Mouse (Mus musculus) ZHBTc4 (cell line): Measurements from ENCODE around the gene Chaf1b.

ENCODE experiments used
- DNase-seq: peaks from one replicate; pipeline ENCODE4 v3.0.0-alpha.2; 2011; ENCODE audit warnings: low read depth, low spot score

Chaf1b gene

DNA sequence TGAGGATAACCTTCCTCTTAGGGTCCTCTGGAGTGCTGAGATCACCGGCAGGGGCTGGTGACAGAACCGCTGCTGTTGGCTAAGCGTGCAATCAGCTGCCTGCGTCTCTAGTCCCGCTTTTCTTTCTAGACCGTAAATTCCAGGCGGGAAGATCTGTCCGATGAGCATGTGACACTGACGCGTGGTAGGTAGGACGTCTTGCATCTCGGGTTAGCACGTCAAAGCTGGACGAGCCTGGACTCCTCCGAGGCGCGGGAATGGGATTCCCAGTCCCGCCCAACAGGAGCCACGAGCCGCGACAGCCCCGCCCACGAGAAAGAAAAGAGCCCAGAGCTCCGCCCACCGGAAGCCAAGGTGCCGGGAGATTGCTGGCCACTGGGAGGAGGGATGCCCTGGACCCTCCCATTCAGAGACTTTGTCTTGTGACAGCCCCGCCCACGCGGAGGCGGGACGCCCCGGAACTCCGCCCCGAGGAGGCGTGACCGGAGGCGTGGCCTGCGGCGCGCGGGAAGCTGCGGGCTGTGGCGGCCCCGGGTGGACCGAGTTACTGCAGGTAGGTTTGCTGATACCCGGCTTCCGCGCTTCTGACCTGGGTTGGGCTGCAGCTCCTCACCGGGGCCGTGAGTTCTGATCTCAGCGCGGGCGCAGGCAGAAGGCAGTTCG is at the start of gene Chaf1b:
Gene Chaf1b, plus strand, starts transcription at position 479 of the 663 bp plus-strand sequence.
- peak; percentile 99 for DNase-seq

DNA sequence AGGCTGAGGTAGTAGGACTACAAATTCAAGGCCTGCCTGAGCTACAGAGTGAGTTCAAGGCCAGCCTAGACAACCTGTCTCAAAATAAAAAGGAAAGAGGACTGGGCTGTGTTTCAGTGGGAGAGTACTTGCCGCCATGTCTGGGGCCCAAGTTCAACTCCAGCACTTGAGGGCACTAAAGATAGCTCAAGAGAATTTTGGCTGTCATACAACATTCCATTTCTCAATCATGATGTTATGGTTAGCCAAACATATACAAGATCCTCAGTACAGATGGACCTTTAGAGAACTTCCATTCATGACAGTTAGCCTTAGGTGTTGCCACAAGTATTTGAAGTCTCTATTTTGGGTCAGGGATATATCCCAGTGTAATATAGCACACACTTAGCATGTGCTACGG is 49.6 kb upstream of the Chaf1b start:
- no peak for DNase-seq

DNA sequence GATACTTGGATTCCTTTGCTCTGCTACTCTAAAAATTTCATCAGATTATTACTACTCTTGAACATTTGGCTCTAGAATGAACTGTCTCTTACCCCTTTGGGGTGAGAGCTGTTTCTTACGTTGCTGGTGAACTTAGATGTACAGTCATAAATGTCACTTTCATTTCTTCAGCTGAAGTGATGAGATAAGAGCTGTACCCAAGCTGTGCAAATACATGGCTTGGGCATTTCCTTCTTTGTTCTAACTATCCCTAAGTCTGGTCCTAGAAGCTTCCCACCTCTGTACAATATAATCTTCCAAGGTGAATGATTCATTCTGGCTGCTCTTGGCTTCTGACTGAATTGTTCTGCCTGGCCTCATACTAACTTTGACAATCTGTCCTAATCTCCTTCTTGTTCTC is 44.7 kb upstream of the Chaf1b start:
- DNase-seq, result no peak

DNA sequence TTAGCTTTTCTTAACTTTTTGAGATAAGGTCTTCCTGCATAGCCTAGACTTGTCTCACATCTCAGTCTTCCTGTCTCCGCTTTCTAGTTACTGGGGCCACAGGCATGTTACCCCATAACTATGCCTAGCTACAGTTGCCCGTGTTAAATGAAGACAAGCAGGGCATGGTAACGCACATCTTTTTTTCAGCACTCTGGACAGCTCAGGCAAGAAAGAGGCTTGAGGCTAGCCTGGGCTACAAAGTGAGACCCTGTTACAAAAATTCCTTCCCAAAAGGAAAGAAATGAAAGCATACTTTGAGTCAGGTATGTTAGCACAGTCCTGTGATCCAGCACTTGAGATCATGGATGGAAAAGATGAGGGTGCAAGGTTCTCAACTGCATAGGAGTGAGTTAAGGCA is 33.2 kb upstream of the Chaf1b start:
- peak; percentile 26 for DNase-seq

DNA sequence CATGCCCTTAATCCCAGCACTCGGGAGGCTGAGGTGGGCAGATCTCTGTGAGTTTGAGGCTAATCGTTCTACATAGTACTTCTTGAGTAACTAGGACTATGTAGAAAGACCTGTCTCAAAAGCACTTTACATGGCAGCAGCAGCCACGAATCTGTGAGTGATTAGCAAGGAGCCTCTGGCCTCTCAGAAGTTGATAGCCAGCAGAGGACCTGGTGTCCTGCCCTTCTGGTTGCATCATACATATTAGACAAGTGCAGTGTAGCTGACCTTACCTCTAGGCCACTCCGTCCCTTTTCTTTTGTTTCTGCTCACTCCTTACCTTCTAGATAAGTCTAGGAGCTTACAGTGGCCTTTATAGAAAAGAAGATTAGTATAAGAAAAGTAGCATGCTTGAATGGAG is 23.7 kb upstream of the Chaf1b start:
- DNase-seq, result no peak

DNA sequence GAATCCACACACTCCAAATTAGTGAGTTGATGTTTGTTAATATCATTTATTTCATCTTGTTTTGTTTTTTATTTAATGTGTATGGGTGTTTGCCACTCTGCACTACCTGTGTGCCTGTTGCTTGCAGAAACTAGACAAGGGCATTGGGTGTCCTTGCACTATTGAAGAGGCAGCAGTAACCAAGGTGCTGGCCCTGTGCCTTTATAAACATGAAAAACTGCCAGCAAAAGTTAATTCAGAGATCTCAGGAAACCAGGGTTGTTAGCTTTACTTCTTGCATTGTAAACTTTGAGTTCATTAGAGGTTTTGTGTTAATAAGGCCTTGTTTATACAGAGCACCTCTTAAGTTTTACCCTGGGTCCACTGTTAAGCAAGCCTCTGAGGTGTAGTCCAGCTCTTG is 23.0 kb upstream of the Chaf1b start:
- no peak for DNase-seq

DNA sequence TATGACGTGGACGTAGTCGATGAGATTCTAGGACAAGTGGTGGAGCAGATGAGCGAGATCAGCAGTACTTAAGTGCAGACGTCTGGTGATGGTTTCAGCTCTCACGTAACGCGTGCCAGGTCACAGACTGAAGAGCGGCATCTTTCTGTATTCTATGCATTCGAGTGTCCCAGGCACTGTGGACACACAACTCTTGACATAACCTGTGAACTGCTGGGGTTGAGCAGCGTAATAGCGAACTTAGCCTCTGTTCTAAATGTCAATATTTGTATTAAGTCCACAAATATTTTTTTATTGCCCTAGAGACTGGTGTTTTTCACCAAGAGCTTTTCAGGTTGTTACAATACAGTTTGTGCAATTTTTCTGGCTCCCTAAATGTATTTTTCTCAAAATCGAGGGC is 8.9 kb upstream of the Chaf1b start:
- DNase-seq, result no peak

DNA sequence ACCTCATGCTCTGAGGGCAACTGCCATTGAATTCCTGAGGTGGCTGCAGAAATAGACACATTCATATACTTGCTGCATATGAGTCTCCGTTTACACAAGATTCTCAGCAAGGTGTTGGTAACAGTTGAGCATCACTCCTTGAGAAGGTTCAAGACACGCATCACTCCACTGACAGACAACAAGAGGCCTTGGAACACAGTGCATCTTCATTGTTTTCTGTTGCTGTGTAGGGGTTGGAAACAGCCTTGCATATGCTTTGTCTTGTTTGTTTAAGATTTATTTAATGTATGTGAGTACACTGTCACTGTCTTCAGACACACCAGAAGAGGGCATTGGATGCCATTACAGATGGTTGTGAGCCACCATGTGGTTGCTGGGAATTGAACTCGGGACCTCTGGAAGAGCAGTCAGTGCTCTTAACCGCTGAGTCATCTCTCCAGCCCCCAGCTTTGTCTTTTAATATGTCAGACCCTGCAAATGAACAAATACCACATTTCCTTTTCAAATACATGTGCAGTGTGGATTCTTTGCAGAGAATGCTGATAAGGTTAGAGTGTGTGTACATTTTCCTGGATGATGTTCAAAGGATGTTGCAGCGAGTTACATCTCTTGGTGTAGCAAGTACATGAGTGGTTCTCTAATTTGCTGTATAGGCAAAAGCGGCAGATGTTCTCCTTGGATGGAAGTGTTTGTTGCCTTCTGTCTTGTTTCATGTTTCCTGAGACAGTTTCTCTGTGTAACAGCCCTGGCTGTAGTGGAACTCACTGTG is 5.9 kb upstream of the Chaf1b start:
- DNase-seq, result no peak

DNA sequence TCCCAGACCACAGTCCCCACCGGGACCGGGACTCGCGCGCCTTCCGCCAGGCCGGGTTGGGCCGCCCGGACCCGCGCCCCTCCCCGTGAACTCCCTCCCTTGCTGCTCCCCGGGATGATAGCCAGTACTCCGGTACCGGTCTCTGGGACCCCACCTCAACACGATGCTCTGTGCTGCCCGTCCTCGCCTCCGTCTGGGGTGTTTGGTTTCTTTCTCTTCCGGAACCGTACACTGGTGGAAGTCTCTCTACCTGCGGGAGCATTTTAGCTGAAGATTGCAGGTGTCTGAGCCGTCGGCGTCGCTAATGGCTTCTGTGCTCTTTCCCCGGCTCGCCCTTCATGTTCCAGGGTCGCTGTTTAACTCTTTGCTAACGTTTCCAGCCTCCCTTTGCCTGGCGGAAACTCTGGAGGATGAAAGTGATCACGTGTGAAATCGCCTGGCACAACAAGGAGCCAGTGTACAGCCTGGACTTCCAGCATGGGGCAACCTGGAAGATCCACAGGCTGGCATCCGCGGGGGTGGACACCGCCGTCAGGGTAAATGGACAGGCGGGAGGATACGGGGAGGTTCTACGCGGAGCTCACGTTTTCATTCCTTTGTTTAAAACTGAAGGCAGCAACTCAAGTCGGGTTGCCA is 503 bp downstream of the Chaf1b start:
- peak; percentile 50 for DNase-seq

DNA sequence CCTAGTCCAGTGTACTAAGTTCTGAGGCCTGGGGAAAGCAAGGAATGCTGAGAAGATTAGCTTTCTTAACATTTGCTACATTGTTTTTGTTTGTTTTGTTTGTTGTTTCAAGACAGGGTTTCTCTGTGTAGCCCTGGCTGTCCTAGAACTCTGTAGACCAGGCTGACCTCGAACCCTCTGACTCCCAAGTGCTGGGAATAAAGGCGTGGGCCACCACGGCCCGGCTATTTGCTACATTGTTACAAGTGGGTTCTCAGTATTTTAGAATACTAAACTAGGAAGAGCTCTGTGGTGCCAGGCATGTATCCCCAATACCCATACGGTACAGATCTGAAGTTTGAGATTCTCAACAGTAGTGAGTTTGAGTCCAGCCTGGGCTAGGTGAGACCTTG is 1.0 kb downstream of the Chaf1b start:
- DNase-seq, result no peak

DNA sequence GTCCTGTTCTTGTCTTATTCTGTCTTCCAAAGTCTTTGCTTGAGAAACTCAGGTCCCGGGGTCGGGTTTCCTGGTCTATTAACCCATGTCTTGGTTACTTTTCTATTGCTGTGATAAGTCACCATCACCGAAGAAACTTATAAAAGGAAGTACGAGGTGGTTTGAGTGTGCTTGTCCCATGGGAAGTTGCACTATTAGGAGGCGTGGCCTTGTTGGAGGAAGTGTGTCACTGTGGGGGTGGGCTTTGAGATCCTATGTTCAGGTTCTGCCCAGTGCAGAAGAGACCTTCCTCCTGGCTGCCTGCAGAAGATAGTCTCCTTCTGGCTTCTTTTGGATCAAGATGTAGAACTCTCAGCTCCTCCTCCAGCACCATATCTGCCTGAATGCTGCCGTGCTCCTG is 4.8 kb downstream of the Chaf1b start:
- DNase-seq, result no peak

DNA sequence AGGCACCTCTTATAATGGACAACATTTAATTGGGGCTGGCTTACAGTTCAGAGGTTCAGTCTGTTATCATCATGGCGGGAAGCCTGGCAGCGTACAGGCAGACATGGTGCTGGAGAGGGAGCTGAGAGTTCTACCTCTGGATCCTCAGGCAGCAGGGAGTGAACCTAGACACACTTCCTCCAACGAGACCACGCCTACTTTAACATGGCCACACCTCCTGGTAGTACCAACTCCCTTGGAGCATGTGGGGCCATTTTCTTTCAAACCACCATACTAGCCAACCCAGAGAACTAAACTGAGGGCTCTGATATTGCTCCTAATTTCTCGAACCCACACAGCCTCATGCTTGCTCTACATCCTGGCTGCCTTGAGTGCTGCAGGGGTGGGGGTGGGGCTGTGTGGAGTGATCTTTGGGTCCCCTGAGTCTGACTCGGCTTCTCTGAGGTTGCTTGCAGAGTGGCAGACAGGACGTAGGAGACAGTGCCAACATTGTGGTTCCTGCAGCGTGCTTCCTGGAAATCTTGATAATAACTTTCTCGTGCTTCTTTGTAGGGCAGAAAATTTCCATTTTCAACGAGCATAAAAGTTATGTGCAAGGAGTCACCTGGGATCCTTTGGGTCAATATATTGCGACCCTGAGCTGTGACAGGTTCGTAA is 7.4 kb downstream of the Chaf1b start:
- DNase-seq, result peak; percentile 89

DNA sequence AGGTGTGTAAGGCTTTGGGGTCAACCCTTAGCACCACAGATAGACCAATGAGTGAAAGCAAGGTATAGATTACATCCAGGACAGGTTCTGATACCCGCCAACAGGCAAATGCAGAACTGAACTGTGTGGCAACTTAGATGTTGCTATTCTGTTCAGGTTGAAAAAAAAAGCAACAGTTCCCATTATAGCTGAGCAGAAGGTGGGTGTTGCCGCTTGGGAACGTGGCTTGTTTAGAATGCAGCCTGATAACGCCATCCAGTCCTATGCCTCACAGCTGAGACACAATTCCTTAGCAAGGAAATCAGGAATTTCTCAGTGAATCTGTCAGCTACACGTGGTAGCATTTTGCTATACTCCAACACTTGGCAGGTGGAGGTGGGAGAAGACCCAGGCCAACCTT is 9.6 kb downstream of the Chaf1b start:
- DNase-seq, result no peak

DNA sequence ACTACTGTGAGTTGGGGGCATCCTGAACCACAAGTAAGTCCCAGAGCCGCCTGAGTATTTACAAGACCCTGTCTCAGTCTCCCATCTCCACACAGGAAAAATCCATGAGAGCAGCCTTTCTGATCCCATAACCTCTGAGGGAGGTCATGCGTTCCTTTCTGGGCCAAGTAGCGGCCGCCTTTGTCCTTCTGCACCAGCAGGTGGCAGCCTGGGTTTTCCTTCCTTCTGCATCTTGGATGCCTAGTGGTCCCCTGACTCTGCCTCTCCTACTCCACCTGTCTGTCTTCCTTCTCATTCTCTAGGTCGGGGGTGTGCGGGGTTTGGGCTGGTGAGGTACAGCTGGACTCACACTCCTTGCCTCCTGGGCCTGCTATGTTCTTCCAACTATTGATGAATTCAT is 19.3 kb downstream of the Chaf1b start:
- peak; percentile 76 for DNase-seq

DNA sequence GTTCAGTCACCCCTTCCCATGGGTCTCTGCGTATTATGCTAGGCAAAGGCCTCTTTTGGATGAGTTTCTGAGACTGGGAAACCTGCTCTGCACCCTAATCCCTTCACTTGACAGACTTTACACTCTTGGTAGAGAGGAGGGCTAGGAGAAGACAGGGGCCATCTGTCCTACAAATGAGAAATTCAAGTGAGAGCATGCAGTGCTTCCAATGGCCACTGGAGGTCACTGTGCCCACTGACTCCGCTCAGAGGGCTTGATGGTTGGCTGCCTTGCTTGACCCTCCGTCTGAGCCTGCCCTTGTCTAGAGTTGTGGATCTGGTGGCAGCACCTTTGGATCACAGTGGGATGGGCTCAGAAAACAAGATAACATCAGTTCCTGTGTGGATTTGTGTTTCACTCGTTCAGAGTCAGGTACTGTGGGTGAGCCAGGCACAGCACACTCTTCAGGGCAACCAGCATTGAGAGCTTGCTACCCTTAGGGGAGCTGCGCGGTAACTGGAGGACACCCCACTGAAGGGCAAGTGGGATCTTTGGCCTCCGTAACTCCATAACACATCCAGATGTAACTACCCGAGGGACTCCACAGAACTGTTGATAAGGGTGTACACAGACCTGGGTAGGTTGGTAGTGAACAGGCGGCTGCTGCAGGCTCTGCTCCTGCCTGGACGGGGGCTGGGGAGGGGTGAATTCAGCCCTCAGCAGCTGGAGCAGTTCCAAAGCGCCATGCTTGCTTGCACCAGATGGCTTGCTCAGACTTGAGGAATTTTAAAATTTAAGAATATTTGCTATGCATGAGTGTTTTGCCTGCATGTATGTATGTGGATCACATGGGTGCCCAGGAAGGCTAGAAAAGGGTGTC is 22.7 kb downstream of the Chaf1b start:
- peak; percentile 90 for DNase-seq

DNA sequence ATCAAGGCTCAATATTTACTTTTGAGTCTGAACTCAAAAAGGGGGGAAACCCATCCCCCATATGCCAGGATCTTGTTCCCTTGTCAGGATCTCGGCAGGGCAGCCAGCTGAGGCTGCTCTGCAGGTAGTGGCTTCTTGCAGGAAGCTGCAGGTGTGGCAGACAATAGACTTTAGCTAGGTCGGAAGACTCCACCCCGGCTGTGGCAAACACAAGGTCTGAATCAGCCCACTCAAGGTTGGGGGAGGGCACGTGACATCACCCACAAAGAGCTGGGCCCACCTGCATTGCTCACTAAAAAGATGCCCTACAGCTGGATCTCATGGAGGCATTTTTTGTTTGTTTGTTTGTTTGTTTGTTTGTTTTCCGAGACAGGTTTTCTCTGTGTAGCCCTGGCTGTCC is 24.1 kb downstream of the Chaf1b start:
- peak; percentile 58 for DNase-seq

DNA sequence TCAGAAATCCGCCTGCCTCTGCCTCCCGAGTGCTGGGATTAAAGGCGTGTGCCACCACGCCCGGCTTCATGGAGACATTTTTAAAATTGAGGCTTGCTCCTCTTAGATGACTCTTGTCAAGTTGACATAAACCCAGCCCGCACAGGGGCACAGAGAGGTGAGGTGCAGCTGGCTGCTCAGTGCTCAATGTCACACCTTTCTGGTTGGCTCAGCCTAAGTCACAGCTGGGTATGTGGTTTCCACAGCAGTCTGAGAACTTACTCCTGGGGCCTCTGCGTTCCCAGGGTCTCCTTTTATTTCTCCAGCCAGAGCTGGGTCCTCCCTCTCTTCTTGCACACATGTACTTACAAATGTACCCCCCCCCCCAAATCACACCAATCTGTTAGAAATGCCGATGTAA is 24.5 kb downstream of the Chaf1b start:
- peak; percentile 39 for DNase-seq

DNA sequence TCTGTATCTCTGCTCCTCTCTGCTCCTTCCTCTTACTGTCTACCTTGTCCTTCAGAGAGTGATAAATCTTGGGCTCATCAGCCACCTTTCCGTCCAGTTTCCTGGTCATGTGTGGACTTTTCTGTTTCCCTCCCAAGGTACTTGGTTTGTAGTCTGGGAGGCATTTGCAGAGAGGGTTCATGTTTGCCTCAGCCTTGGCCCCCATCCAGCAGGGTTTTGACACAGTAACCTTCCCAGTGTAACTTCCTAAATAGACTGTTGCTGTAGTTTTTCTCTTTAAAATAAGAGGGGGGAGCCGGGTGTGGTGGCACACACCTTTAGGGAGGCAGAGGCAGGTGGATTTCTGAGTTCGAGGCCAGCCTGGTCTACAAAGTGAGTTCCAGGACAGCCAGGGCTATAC is 26.2 kb downstream of the Chaf1b start:
- DNase-seq, result no peak

DNA sequence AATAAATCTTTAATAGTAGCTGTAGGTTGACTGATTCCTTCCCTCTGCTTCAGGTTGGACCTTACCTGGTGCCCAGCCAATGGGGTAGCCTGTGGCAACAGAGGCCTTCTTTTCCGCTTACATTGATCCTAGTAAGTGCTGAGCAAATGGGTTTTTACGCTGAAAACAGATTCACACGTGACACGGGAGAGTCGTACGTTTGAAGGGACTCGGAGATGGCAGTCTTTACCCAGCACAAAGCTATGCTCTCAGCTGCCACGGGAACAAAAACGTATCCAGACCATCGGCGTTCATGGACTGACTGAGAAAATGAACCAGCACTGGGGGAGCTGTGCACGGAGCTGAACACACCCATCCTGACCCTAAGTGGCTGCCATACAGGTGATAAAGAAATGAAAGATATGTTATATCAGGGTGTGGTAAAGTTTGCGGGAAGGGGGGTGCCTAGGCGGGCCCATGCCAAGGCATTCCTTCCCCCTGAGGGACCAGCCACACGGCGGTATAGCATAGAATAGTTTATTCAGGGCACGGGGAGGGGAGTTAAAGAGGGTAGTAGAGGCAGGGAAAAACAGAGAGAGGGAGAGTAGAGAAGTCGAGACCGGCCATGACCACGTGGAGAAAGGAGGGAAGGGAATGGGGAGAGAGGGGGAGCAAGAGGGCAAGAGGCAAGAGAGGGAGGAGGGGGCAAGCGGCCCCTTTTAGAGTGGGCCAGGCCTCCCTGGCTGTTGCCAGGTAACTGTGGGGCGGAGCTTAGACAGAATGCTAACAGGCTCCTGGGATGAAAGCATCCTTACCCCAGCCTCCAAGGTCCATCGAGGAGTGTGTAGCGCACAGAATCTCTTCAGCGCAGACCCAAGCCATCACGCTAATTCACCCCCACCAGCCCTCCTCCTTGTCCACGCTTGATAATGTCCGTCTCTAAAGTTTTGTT is 27.3 kb downstream of the Chaf1b start:
- DNase-seq, result peak; percentile 55

DNA sequence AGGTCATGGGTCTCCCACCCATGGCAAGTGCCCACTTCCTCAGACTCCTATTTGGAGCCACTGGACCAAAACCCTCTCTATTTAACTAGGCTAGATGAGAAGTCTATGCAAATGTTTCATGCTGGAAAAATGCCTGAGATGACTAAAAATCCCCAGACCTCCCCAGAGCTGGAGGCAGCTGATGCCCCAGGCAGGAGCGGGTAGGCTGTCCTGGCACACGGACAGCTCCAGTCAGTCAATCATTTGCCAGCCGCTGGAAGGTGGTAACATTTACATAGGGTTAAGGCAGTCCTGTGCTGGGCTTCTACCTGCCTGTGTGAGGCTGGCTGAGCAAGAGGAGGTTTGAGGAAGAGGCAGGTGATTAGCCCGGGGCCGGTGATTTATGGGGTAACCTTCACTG is 28.5 kb downstream of the Chaf1b start:
- DNase-seq, result no peak
